Mouse (Mus musculus): Measurements from ENCODE around the gene Olfr877.

- TF ChIP-seq GATA1 (IDR thresholded peaks at IDR 0.05; ENCODE audit: borderline replicate concordance, low read length) (no peak), CTCF (IDR thresholded peaks at IDR 0.05; ENCODE audit: low read depth, low read length) (no peak), POLR2AphosphoS5 (IDR thresholded peaks at IDR 0.05; ENCODE audit: insufficient replicate concordance, low read depth, low read length) (no peak), TAL1 (conservative IDR thresholded peaks at IDR 0.05; ENCODE audit: low read depth, low read length) (no peak)
Observed at GRCm38 (mm10) chr9:37870246-37870645, 16.2 kb downstream of the Olfr877 start.

All from G1E (cell line).